Mouse (Mus musculus) left cerebral cortex, adult 18-20 months (tissue): ENCODE results near the gene Ubr2. TPM values are rescaled to one million over a fixed set of nuclear protein-coding genes. Genes with fewer than 3 reads are reported as not detected.

ENCODE experiments used
- DNase-seq, 2 experiments: peaks; one replicate each; pipeline ENCODE4 v3.0.0; 2021 to 2022; ENCODE audit warnings: low spot score in 2 of 2, mixed read lengths in 1 of 2
- total RNA-seq, 2 experiments: library from RNA; stranded (reverse); gene quantifications; 2 replicates each; pipeline ENCODE4 v1.2.3; 2021

Ubr2 gene
- total RNA-seq, 2 experiments from 2014 or later, result 54.7 to 55.3 TPM

GRCm38 (mm10) chr17:47005741-47006405, 4.5 kb downstream of the Ubr2 start:
- no peak for DNase-seq

GRCm38 (mm10) chr17:47003305-47003704, 7.1 kb downstream of the Ubr2 start:
- no peak for DNase-seq

GRCm38 (mm10) chr17:47002401-47002800, 8.0 kb downstream of the Ubr2 start:
- DNase-seq, result no peak

- no peak for DNase-seq
These were observed 11.5 kb downstream of the Ubr2 start for GRCm38 (mm10) chr17:46998840-46999239.

- DNase-seq, result no peak
These were observed 13.9 kb downstream of the Ubr2 start for GRCm38 (mm10) chr17:46996484-46996883.

- no peak for DNase-seq
These were observed 14.7 kb downstream of the Ubr2 start for GRCm38 (mm10) chr17:46995621-46996020.

GRCm38 (mm10) chr17:46994641-46995398, 15.5 kb downstream of the Ubr2 start:
- DNase-seq, result no peak

- DNase-seq, result no peak
These were observed 16.7 kb downstream of the Ubr2 start for GRCm38 (mm10) chr17:46993625-46994024.

GRCm38 (mm10) chr17:46987631-46988030, 22.7 kb downstream of the Ubr2 start:
- no peak for DNase-seq

- no peak for DNase-seq
These were observed 30.3 kb downstream of the Ubr2 start for GRCm38 (mm10) chr17:46980050-46980449.

- DNase-seq, result peak in 1 of 2 experiments; percentile 64
These were observed 35.2 kb downstream of the Ubr2 start for GRCm38 (mm10) chr17:46975183-46975582.

GRCm38 (mm10) chr17:46972603-46973002, 37.8 kb downstream of the Ubr2 start:
- no peak for DNase-seq

GRCm38 (mm10) chr17:46966892-46967291, 43.5 kb downstream of the Ubr2 start:
- no peak for DNase-seq

GRCm38 (mm10) chr17:46963186-46963585, 47.2 kb downstream of the Ubr2 start:
- DNase-seq, result peak; percentile 21 to 23

GRCm38 (mm10) chr17:46962153-46962552, 48.2 kb downstream of the Ubr2 start:
- DNase-seq, result no peak

- no peak for DNase-seq
These were observed 50.1 kb downstream of the Ubr2 start for GRCm38 (mm10) chr17:46960216-46960615.

- DNase-seq, result no peak
These were observed 52.3 kb downstream of the Ubr2 start for GRCm38 (mm10) chr17:46958045-46958444.

- DNase-seq, result no peak
These were observed 64.1 kb downstream of the Ubr2 start for GRCm38 (mm10) chr17:46946276-46946675.

GRCm38 (mm10) chr17:46942421-46942820, 67.9 kb downstream of the Ubr2 start:
- DNase-seq, result no peak

- DNase-seq, result no peak
These were observed 69.9 kb downstream of the Ubr2 start for GRCm38 (mm10) chr17:46940461-46940860.

- peak; percentile 68 to 69 for DNase-seq
These were observed 76.6 kb downstream of the Ubr2 start for GRCm38 (mm10) chr17:46933557-46934348.

GRCm38 (mm10) chr17:46932961-46933360, 77.4 kb downstream of the Ubr2 start:
- DNase-seq, result peak; percentile 24 to 49
